Mouse (Mus musculus) adipocyte (in vitro differentiated cells): ENCODE data around the gene Cntrl.

ENCODE experiments used
- DNase-seq: peaks from one replicate; pipeline ENCODE4 v3.0.0-alpha.2; 2016; ENCODE audit warnings: low spot score

Gene Cntrl

GRCm38 (mm10) chr2:35109141-35109923 lies at the start of gene Cntrl:
Cntrl (plus strand) TSS chr2:35109492.
- peak; percentile 89 for DNase-seq

DNA sequence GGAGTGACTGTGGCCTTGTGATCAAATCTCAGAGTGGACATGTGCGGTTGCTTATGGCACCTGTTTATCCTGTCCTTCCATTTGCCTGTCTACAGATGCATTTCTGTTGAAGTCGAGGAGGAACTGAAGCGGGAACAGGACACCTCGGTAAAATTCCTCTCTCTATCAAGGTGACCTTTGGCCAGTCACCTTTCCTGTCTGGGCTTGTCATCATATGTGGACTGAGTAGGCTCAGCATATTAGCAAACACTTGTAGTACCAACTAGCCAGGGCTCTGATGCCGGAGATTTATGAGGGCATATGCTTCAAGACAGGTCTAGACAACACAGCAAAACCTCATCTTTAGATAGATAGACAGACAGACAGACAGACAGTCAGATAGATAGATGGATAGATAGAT lies 49.0 kb upstream of the Cntrl start:
- no peak for DNase-seq

DNA sequence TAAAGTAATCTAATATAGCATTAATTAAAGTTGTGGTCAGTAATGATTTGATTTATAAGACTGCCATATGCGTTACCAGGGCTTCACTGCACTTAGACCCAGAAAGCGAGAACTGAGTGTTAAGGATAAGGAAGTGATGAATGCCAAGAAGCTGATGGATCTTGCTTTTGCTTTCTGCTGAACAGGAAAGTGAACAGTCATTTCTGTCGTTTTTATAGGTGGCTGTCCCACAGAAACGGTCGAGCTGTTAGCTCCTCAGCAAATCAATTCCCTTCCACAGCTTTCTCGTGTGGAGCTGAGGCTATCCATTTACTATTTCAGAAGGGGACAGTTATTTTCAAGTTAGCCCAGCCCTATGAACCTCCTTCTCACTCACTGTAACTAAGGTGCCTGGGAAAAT lies 48.4 kb upstream of the Cntrl start:
- no peak for DNase-seq

DNA sequence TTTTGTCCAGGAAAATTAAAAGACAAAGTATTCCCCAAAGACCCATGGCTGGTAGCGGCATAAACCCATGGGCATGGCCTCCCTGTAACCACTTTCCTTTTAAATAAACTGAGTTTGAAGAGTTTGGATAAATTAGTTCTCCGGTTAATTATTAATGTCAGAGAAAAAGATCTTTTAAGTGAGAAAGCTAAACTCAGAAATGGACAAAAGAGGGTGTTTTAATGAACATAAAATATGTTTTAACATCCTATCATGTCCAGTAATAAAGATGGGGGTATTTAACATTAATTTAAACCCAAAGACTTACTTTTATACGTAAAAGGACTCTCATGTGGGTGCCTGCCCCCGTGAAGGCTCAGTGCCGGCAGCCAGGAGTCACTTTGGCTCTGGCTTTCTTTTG lies 48.0 kb upstream of the Cntrl start, which contains the start of gene Hc:
TSS of gene Hc (minus strand) at position 101 of the 400 bp plus-strand sequence.
- DNase-seq, result no peak

DNA sequence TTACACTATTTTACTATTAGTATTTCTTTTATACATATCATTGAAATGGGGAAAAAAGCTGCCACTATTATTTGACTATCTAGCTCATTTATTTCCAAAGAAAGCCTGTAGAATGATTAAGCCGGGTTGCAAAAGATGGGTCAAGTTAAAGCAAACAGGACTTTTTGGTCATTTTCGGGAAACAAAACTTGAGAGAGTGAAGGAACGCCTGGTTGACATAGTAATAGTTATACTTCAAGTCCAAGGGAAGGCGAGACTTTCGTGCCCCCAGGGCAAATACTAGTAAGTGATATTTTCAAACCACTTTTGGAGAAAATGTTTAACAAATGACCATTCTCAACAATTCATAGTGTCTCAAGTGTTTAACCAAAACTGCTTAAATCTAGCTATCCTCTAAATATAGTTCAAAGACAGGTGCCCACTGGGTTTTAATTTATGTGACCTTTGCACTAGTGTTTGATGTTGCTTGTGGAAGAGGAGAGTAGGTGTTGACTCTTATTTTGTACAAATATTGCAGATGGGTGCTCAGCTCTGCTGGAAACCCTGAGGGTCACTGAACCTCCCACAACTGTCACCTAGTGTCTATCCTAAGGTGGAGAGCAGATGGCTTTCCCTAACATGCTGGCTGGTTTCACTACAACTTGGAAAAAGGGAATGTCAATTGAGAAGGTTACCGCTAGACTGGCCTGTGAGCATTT lies 45.8 kb upstream of the Cntrl start:
- no peak for DNase-seq

- DNase-seq, result no peak
Measured at GRCm38 (mm10) chr2:35066525-35067082, 42.7 kb upstream of the Cntrl start.

- DNase-seq, result no peak
Measured at GRCm38 (mm10) chr2:35067117-35067516, 42.2 kb upstream of the Cntrl start.

GRCm38 (mm10) chr2:35069124-35069523 lies 40.2 kb upstream of the Cntrl start:
- DNase-seq, result no peak

DNA sequence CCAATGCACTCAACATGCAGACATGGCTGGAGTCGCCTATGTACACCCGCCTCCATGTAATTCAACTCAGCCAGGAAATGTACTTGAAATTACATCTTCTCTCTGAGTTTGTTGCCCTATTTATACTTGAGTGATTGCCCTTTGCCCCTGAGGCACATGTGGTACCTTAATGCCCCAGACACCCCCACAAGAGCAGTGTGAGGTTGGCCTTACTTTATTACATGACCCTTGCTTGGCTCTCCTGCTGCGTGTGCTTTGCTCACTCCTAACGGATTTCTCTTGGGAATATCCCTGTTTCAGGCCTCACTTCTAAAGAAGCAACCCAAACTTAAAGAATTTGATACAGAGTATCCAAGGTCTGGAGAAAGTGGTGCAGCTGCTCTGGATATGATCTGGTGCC lies 39.0 kb upstream of the Cntrl start:
- no peak for DNase-seq

GRCm38 (mm10) chr2:35072547-35072946 lies 36.7 kb upstream of the Cntrl start:
- DNase-seq, result no peak

DNA sequence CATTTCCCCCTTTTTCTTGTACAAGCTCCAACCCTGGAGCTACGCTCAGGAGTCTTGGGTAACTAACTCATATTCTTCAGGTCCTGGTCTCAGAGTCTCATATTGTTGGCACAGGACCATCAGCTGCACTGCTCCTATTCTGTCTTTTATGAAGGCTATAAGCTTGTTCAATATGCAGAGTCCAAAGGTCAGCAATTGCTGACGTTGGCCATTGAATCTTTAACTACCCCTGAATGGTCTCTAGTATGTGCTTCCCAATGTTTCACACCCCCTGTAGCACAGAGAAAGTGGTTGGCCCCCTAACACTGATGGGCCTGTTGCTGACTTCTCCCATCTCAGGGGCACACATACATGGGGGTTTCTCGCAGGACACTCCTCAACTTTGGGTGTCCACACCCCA lies 35.0 kb upstream of the Cntrl start:
- no peak for DNase-seq

DNA sequence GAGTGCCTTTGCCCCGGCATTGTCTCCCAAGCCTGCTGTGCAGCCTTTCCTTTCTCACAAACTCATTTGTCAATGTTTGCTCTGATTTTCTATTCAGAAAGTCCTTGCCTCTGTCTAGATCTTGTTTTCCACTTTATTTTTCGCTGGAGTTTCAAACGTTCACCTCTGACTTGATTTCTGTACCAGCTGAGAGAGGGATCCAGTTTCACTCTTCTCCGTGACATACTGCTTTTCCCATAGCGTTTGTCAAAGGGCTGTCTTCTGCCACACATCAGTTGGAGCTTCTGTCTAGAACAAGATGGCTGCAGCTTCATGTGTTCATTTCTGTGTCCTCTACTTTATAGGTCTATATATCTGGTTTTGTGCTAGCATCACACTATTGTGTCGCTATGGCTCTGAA lies 30.1 kb upstream of the Cntrl start:
- peak; percentile 71 for DNase-seq

GRCm38 (mm10) chr2:35087418-35087817 lies 21.9 kb upstream of the Cntrl start:
- no peak for DNase-seq

DNA sequence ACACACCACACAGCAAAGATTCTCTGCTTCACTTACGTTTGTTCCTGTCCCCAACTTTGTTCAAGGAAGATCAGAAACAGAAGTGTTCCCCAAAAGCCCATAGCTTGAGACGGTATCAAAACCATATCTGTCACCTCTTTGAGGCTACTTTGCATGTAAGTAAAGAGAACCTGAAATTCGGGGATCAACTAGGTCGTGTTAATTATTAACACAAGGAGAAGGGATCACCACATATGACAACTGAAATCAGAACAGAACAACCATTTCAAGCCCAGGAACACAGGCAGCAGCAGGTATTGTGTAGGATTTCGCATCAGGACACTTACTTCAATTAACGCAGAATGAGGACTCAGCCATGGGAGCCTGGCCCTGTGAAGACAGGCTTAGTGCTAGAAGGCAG lies 8.8 kb upstream of the Cntrl start:
- no peak for DNase-seq

GRCm38 (mm10) chr2:35101443-35101842 lies 7.8 kb upstream of the Cntrl start, which contains the start of gene AI182371:
AI182371 (minus strand) TSS chr2:35101543.
- DNase-seq, result no peak

DNA sequence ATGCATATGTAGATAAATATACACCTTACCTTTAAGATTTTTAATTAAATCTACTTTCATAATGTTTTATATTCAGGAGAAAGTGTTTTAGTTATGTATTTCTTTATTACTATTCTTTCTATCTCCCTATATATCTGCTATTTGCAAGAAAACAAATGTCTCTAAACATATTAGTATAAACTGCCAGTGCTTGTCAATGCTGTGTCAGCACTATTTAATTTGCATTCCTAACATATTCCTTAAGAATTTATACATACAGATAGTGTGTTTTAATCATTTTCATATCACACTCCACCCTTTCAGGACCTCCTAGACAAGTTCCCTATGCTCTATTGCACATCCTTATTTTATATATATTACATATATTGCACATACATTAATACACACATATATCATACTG lies 6.5 kb upstream of the Cntrl start:
- no peak for DNase-seq

DNA sequence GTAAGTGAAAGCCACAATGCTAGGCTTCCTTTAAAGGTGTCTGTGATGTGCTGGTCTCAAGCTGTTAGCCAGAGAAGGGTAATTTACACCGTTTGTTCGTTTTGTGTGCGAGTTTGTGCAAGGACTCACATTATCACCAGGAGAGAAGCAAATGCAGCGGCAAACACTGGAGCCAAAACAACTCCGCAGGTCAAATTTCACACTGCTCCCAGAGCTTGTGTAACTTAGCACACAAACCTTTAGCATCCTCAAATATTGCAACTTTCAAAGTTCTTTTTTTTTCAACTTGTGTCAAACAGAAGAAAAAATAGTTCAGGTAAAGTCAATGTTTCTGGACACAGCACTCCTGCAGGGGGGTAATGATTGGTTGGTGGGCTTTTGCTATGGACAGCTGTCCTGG lies 5.7 kb upstream of the Cntrl start:
- DNase-seq, result no peak

GRCm38 (mm10) chr2:35104843-35105242 lies 4.4 kb upstream of the Cntrl start:
- DNase-seq, result no peak

GRCm38 (mm10) chr2:35107984-35108635 lies 1.2 kb upstream of the Cntrl start:
- peak; percentile 60 for DNase-seq

DNA sequence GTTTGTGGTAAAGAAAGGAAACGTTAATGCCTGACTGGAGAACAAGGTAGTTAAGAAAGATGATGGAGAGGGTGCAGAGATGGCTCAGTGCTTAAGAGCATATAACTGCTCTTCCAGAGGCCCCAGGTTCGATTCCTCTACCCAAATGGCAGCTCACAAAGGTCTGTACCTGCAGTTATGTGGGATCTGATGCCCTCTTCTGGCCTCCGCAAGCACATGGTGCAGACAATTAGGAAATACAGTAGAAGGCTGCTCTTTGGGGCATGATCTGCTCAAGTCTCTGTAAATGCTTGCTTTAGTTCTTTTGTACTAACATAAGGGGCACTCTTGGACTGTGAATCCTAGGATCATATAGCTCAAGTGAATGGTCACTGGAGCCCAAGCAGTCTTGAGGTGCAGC lies 580 bp upstream of the Cntrl start:
- DNase-seq, result peak; percentile 78

DNA sequence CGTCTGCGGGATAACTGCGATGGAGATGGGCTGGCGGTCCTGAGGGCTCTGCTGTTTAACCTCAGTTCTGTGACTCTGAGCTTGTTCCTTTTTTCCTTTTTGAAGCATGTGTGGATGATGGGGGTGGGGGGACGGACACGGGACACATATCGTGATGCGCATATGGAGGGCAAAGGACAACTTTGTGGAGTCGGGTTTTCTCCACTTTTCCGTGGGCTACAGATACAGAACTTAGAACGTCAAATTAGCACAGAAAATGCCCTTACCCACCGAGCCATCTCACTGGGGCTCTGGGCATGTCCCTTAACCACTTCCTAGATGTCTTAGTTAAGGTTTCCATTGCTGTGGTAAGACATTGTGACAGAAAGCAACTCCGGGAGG lies 622 bp downstream of the Cntrl start:
- DNase-seq, result no peak

- DNase-seq, result no peak
Measured at GRCm38 (mm10) chr2:35110521-35110920, 1.2 kb downstream of the Cntrl start.

GRCm38 (mm10) chr2:35124716-35125115 lies 15.4 kb downstream of the Cntrl start:
- DNase-seq, result no peak
